Mouse (Mus musculus): ENCODE measurements around the gene Rem1. TPM values are rescaled to one million over a fixed set of nuclear protein-coding genes. Genes with fewer than 3 reads are reported as not detected.

Rem1 gene
- 1 to 10 TPM; 2.9 to 3.8 TPM for total RNA-seq (2021)
- long read RNA-seq, experiment 1, partial matches to known transcripts = 0 of 3 reads
- long read RNA-seq, experiment 1, other reads (novel, unspliced or antisense) = 1 of 3 reads
- long read RNA-seq, experiment 2, partial matches to known transcripts = 0 of 3 reads
- long read RNA-seq, experiment 2, other reads (novel, unspliced or antisense) = 0 of 3 reads

GRCm38 (mm10) chr2:152626774-152627591 is at the start of gene Rem1:
Gene Rem1, plus strand, starts transcription at chr2:152626951.
- peak; percentile 53 for DNase-seq

GRCm38 (mm10) chr2:152580107-152580506 is 46.6 kb upstream of the Rem1 start, which contains the start of gene Defb19:
Gene Defb19, minus strand, starts transcription at chr2:152580312.
- no peak for DNase-seq

GRCm38 (mm10) chr2:152580612-152581011 is 46.1 kb upstream of the Rem1 start:
- no peak for DNase-seq

GRCm38 (mm10) chr2:152586926-152587560 is 39.7 kb upstream of the Rem1 start:
- DNase-seq = no peak

- no peak for DNase-seq
Observed at GRCm38 (mm10) chr2:152588450-152588849, 38.3 kb upstream of the Rem1 start.

- no peak for DNase-seq
Observed at GRCm38 (mm10) chr2:152589021-152589420, 37.7 kb upstream of the Rem1 start.

GRCm38 (mm10) chr2:152599299-152599698 is 27.5 kb upstream of the Rem1 start, which contains the start of gene Defb45:
Gene Defb45, minus strand, starts transcription at chr2:152599399.
- no peak for DNase-seq

- DNase-seq = no peak
Observed at GRCm38 (mm10) chr2:152600076-152600475, 26.7 kb upstream of the Rem1 start.

- DNase-seq = no peak
Observed at GRCm38 (mm10) chr2:152601275-152601960, 25.3 kb upstream of the Rem1 start.

GRCm38 (mm10) chr2:152604057-152604456 is 22.7 kb upstream of the Rem1 start, which contains the start of gene Defb36:
Gene Defb36, plus strand, starts transcription at chr2:152604327.
- no peak for DNase-seq

- DNase-seq = no peak
Observed at GRCm38 (mm10) chr2:152607746-152608145, 19.0 kb upstream of the Rem1 start.

GRCm38 (mm10) chr2:152608719-152609118 is 18.0 kb upstream of the Rem1 start:
- no peak for DNase-seq

GRCm38 (mm10) chr2:152612193-152612592 is 14.6 kb upstream of the Rem1 start:
- no peak for DNase-seq

GRCm38 (mm10) chr2:152615563-152615962 is 11.2 kb upstream of the Rem1 start:
- no peak for DNase-seq

GRCm38 (mm10) chr2:152616470-152616869 is 10.3 kb upstream of the Rem1 start:
- DNase-seq = no peak

GRCm38 (mm10) chr2:152617374-152617773 is 9.4 kb upstream of the Rem1 start:
- DNase-seq = no peak

- peak; percentile 45 for DNase-seq
Observed at GRCm38 (mm10) chr2:152620367-152621134, 6.2 kb upstream of the Rem1 start.

GRCm38 (mm10) chr2:152622151-152622550 is 4.6 kb upstream of the Rem1 start:
- DNase-seq = no peak

GRCm38 (mm10) chr2:152622953-152623352 is 3.8 kb upstream of the Rem1 start, which contains the start of gene Defb25:
Gene Defb25, minus strand, starts transcription at chr2:152623053.
- no peak for DNase-seq

- DNase-seq = no peak
Observed at GRCm38 (mm10) chr2:152624566-152624965, 2.2 kb upstream of the Rem1 start.

GRCm38 (mm10) chr2:152625256-152625655 is 1.5 kb upstream of the Rem1 start:
- DNase-seq = no peak

All from gastrocnemius, postnatal 25 days (tissue).